Mouse (Mus musculus): ENCODE measurements around the gene Ubn1. TPM values are rescaled to one million over a fixed set of nuclear protein-coding genes. Genes with fewer than 3 reads are reported as not detected.

The Ubn1 gene
- 47.7 and 78.4 TPM in 2 replicates for polyA plus RNA-seq (2012; ENCODE audit: insufficient read depth, insufficient read length, low replicate concordance, missing spikeins)

DNA sequence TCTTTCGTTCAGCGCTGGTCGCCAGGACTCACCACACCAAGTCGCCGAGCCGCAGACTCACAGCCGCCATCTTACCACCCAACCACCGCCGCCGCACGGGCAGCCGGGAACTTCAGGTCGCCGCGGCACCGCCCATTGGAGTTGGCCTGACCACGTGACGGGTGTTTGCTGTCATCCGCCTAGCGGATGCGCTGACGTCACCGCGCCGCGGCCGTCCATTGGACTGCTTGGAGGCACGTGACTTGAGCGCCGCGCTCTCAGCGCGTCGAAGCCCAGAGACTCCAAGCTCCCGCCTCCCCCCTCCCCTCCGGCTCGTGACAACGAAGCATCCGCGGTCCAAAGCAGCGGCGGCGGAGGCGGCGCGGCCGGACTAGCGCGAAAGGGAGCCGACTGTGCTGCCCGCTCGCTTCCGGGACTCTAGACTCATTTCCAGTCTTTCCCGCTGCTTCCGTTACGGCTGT is at the start of gene Ubn1, which contains the start of gene Glyr1:
TSS of gene Ubn1 (plus strand) at position 284 of the 461 bp plus-strand sequence.
TSS of gene Glyr1 (minus strand) at position 90 of the 461 bp plus-strand sequence.
- peak; percentile 81 for TF ChIP-seq POLR2A (IDR thresholded peaks at IDR 0.05; ENCODE audit: insufficient read depth, low read depth, low read length)
- no peak for TF ChIP-seq CTCF (IDR thresholded peaks at IDR 0.05; ENCODE audit: insufficient read depth, low read depth, low read length)
- H3K27ac ChIP-seq (ENCODE audit: insufficient read depth, low read depth, low read length) = peak within 1 kb of the TSS; percentile 87
- under 1% methylated on average over 56 of the region's 56 CpGs for WGBS
- H3K4me1 ChIP-seq (ENCODE audit: control insufficient read depth, insufficient read depth, low read length) = peaks cover 5% of the 10 kb centered on the region; the same call in 1 of the 2 replicates
- H3K4me3 ChIP-seq (ENCODE audit: insufficient read depth, low read depth, low read length) = peak within 1 kb of the TSS; percentile 78

DNA sequence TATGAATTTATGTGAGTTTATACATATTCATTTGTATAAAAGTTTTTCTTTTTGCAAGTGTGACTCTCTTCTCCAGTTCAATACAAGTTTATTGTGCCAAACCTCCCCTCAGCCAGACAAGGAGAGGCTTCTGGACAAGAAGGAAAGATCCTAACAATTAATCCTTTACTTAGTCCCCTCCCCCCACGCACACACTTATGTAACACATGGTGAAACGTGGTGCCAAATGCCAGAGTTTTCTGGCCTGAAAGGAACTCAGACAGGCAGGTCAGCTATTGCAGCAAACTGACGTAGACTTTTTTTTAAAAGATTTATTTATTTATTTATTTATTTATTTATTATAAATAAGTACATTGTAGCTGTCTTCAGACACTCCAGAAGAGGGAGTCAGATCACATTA is 49.2 kb upstream of the Ubn1 start:
- Histone ChIP-seq H3K27ac (ENCODE audit: insufficient read depth, low read depth, low read length) (no peak overlapping the region), H3K4me1 (ENCODE audit: control insufficient read depth, insufficient read depth, low read length) (0 out of 2 replicates have a peak, but pooled peaks cover 2% of the 10 kb centered on the region)
- WGBS = 59% methylated on average over 3 of the region's 3 CpGs

DNA sequence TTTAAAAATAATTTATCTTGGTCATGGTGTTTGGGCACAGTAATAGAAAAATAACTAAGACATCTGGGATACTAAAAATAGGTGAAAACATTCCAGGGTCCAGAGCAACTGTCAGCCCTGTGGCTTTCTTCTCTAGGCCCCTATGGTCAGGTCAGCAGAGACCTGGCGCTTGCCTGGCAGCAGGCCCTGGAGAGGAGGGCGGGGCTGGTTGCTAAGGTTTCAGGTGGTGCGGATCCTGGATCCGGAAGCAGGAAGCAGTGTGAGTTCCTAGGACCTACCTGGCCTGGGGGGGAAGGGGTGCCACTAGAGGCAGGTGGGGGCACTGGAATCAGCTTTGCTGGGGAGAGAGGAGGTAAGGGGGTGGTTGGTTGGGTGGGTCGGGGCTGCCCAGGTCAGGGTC is 42.8 kb upstream of the Ubn1 start, which contains the start of gene Smim22:
TSS of gene Smim22 (plus strand) at position 222 of the 400 bp plus-strand sequence.
- no peak within 1 kb of the TSS for H3K27ac ChIP-seq (ENCODE audit: insufficient read depth, low read depth, low read length)
- TF ChIP-seq CTCF (IDR thresholded peaks at IDR 0.05; ENCODE audit: insufficient read depth, low read depth, low read length) (no peak), POLR2A (IDR thresholded peaks at IDR 0.05; ENCODE audit: insufficient read depth, low read depth, low read length) (no peak)
- 53% methylated on average over 5 of the region's 5 CpGs for WGBS

More for the DNA sequence above, 49.2 kb upstream of the Ubn1 start:
- no peak overlapping the region for H3K4me3 ChIP-seq (ENCODE audit: insufficient read depth, low read depth, low read length)
- TF ChIP-seq POLR2A (IDR thresholded peaks at IDR 0.05; ENCODE audit: insufficient read depth, low read depth, low read length) (no peak), CTCF (IDR thresholded peaks at IDR 0.05; ENCODE audit: insufficient read depth, low read depth, low read length) (no peak)

DNA sequence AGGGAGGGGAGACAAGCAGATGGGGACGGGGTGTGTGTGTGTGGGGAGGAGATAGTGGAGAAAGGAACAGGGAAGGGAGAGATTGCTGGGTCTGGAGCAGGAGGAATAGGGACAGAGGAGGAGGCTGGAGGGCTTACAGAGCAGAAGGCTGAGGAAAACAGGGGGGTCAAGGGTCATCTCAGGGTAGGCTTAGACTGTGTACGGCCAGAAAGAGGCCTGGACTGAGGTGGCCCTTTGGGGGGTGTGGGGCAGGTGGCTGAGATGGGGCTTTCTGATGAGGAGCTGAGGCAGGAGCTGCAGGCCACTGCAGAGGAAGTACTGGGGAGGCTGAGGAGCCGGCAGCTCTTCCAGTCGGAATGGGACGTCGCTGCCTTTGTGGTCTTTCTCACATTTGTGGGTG is 42.4 kb upstream of the Ubn1 start:
- H3K4me3 ChIP-seq (ENCODE audit: insufficient read depth, low read depth, low read length) = no peak overlapping the region
- peaks cover 21% of the 10 kb centered on the region for H3K4me1 ChIP-seq (ENCODE audit: control insufficient read depth, insufficient read depth, low read length)
- WGBS = 64% methylated on average over 6 of the region's 6 CpGs
- TF ChIP-seq CTCF (IDR thresholded peaks at IDR 0.05; ENCODE audit: insufficient read depth, low read depth, low read length) (no peak), POLR2A (IDR thresholded peaks at IDR 0.05; ENCODE audit: insufficient read depth, low read depth, low read length) (no peak)
- no peak overlapping the region for H3K27ac ChIP-seq (ENCODE audit: insufficient read depth, low read depth, low read length)

More for the DNA sequence above, 42.8 kb upstream of the Ubn1 start, which contains the start of gene Smim22:
- H3K4me1 ChIP-seq (ENCODE audit: control insufficient read depth, insufficient read depth, low read length) = peaks cover 17% of the 10 kb centered on the region
- H3K4me3 ChIP-seq (ENCODE audit: insufficient read depth, low read depth, low read length) = no peak within 1 kb of the TSS

DNA sequence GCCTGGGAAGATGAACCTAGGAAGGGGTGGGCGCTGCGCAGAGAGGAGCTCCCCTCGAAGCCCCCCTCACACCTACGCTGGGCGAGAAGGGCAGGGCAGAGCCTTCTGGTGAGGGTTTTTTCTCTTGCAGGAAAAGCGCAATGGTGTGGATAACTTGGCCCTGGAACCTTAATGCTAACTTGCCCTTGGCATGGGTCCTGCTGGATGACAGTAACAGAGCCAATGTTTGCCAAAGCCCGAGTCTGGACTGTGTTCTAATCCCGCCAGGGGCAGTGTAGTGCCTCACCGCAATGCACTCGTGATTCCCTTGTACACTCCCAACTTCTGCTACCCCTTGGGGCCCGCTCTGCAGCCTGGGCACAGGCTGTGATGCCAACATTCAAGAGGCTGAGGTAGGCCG is 41.8 kb upstream of the Ubn1 start:
- 83% methylated on average over 12 of the region's 12 CpGs for WGBS
- no peak for TF ChIP-seq POLR2A (IDR thresholded peaks at IDR 0.05; ENCODE audit: insufficient read depth, low read depth, low read length)
- TF ChIP-seq CTCF (IDR thresholded peaks at IDR 0.05; ENCODE audit: insufficient read depth, low read depth, low read length) = no peak

DNA sequence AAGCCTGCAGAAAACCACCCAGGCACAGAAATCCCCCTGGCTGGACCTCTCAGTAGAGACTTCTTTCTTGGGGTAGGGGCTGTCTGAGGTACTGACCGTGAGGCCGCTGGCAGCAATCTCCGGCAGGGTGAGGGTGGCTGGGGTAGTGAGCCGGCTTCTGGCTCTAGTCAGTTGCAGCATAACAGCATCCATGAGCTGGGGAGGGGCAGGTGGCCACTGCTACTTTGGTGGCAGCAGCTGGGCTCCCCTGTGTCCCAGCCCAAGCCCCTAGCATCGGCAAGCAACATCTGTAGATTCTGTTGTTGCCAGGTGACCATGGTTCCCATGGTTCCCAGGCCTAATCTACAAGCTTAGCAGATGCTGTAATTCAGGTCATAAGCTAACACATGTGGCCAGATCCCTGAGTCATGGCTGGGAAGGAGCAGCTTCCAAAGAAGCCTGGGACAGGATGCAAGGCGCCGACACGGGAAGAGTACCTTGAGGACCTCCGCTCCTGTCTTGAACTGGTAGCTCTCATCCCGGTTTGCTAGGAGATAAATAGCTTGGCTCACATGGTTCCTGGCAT is 39.4 kb upstream of the Ubn1 start:
- Histone ChIP-seq H3K4me3 (ENCODE audit: insufficient read depth, low read depth, low read length) (no peak overlapping the region), H3K4me1 (ENCODE audit: control insufficient read depth, insufficient read depth, low read length) (peaks cover 22% of the 10 kb centered on the region), H3K27ac (ENCODE audit: insufficient read depth, low read depth, low read length) (no peak overlapping the region)
- no peak for TF ChIP-seq POLR2A (IDR thresholded peaks at IDR 0.05; ENCODE audit: insufficient read depth, low read depth, low read length)
- no peak for TF ChIP-seq CTCF (IDR thresholded peaks at IDR 0.05; ENCODE audit: insufficient read depth, low read depth, low read length)
- WGBS = 85% methylated on average over 10 of the region's 10 CpGs

More for the DNA sequence above, 41.8 kb upstream of the Ubn1 start:
- Histone ChIP-seq H3K4me3 (ENCODE audit: insufficient read depth, low read depth, low read length) (no peak overlapping the region), H3K4me1 (ENCODE audit: control insufficient read depth, insufficient read depth, low read length) (peaks cover 22% of the 10 kb centered on the region), H3K27ac (ENCODE audit: insufficient read depth, low read depth, low read length) (no peak overlapping the region)

DNA sequence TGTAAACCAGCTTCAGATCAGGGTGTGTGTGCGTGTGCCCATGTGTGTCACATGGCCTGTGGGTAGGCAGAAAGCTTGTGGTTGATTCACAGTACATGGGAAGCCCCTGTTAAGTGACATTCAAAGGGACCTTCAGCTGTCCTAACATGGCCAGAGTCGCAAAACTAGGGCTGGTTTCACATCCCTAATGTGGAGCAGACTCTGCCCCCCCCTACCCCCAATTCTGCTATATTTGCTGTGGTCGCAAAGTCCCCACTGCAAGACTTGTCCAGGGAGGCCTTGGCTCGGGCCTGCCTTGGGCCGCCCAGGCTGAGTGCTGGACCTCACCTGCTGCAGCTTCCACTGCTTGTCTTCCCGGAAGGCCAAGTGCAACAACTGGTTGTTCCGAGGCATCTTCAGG is 38.6 kb upstream of the Ubn1 start:
- Histone ChIP-seq H3K4me1 (ENCODE audit: control insufficient read depth, insufficient read depth, low read length) (peaks cover 22% of the 10 kb centered on the region), H3K27ac (ENCODE audit: insufficient read depth, low read depth, low read length) (no peak overlapping the region), H3K4me3 (ENCODE audit: insufficient read depth, low read depth, low read length) (no peak overlapping the region)
- WGBS = 88% methylated on average over 7 of the region's 7 CpGs
- no peak for TF ChIP-seq CTCF (IDR thresholded peaks at IDR 0.05; ENCODE audit: insufficient read depth, low read depth, low read length)
- TF ChIP-seq POLR2A (IDR thresholded peaks at IDR 0.05; ENCODE audit: insufficient read depth, low read depth, low read length) = no peak

DNA sequence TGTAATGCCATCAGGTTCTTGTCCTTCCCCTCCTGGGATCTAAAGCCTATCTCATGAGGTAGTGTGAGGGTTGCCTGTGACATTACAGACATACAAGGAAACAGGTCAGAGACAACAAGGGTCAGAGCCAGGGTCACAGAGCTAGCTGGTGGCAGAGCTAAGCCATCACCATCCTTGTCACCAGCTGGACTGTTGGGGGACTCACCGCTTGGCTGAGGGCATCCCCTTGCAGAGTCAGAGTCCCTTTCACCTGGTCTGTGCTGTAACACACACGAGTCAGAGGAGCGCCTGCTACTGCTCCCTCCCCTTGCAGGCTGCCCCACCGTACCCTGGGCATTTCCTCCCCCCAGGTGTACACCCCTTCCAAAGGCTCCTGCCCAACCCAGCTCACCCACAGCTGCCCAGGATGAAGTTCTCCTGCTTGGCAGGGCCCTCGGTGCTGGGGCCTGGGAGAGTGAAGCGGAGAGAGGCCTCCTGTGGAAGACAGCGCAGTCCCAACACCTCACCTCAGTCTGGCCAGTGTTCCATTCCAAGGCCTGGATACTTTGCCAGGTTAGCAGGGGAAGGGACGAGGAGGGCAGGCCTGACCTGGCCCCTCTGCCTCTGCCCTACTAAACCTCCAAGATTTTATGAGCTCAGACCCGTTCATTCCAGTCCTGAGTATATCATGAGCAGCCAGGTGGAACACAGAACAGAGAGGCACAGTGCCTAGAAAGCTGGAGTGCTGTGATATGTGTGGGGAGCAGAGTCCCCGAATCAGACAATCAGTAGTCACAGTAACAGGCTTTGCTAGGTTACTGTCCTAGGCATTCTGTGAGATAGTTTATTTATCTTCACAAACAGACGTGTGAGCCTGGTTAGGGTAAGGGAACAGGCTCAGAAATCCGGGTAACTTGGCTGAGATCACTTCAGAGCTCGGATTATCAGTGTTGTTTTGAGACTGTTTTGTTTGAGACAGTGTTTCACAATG is 37.5 kb upstream of the Ubn1 start:
- 46% methylated on average over 13 of the region's 13 CpGs for WGBS
- H3K4me1 ChIP-seq (ENCODE audit: control insufficient read depth, insufficient read depth, low read length) = peaks cover 22% of the 10 kb centered on the region
- TF ChIP-seq POLR2A (IDR thresholded peaks at IDR 0.05; ENCODE audit: insufficient read depth, low read depth, low read length) = no peak
- no peak for TF ChIP-seq CTCF (IDR thresholded peaks at IDR 0.05; ENCODE audit: insufficient read depth, low read depth, low read length)
- H3K4me3 ChIP-seq (ENCODE audit: insufficient read depth, low read depth, low read length) = peak overlapping the region; percentile 62
- peak overlapping the region; percentile 49; the same call in 1 of the 2 replicates for H3K27ac ChIP-seq (ENCODE audit: insufficient read depth, low read depth, low read length)

Measured in olfactory bulb, adult 2 months (tissue).